Mouse (Mus musculus) midbrain, embryonic 15.5 days (tissue): ENCODE measurements around the gene Igdcc4. TPM values are rescaled to one million over a fixed set of nuclear protein-coding genes. Genes with fewer than 3 reads are reported as not detected.

Experiments used
- ATAC-seq: fragments of 200-750 bp; cut with Nextera tagmentation; replicated peaks from 2 replicates; pipeline ENCODE4 v1.8.0; 2017; ENCODE audit warnings: moderate TSS enrichment
- H3K27ac ChIP-seq: fragments of 300-500 bp; sonication (generic); 2 replicates; pipeline ENCODE4 v1.5.1; 2015; ENCODE audit warnings: mild to moderate bottlenecking, inconsistent platforms
- H3K27me3 ChIP-seq: fragments of 300-500 bp; sonication (generic); replicated peaks from 2 replicates; pipeline ENCODE4 v1.6.1; 2015; ENCODE audit warnings: inconsistent platforms
- H3K36me3 ChIP-seq: fragments of 300-500 bp; sonication (generic); replicated peaks from 2 replicates; pipeline ENCODE4 v1.6.1; 2015; ENCODE audit warnings: inconsistent platforms
- H3K4me1 ChIP-seq: fragments of 300-500 bp; sonication (generic); 2 replicates; pipeline ENCODE4 v1.6.1; 2015; ENCODE audit warnings: inconsistent platforms
- H3K4me2 ChIP-seq: fragments of 300-500 bp; sonication (generic); 2 replicates; pipeline ENCODE4 v1.6.1; 2015; ENCODE audit warnings: inconsistent platforms, mild to moderate bottlenecking, moderate library complexity
- H3K4me3 ChIP-seq: fragments of 300-500 bp; sonication (generic); 2 replicates; pipeline ENCODE4 v1.5.1; 2015; ENCODE audit warnings: mild to moderate bottlenecking, inconsistent platforms
- H3K9ac ChIP-seq: fragments of 300-500 bp; sonication (generic); 2 replicates; pipeline ENCODE4 v1.6.1; 2015; ENCODE audit warnings: mild to moderate bottlenecking, inconsistent platforms
- H3K9me3 ChIP-seq: fragments of 300-500 bp; sonication (generic); 2 replicates; pipeline ENCODE4 v1.6.1; 2016; ENCODE audit warnings: inconsistent platforms
- whole genome bisulfite sequencing: fragments of 180-500 bp; shearing (Covaris S2); methylation state at CpG from one replicate; pipeline ENCODE4 v1.1.7; 2015; ENCODE audit warnings: mixed read lengths; 5-methylcytosine and 5-hydroxymethylcytosine counted together
- polyA plus RNA-seq: library from polyadenylated mRNA; unstranded; fragments of >200 nt; fragmentation: Nextera tagmentation; extraction: Ambion mirVana; gene quantifications from 2 replicates; pipeline ENCODE4 v1.2.1, GENCODE M21; 2015

The Igdcc4 gene
- polyA plus RNA-seq, 1 experiment from 2014 or later: 16.8 TPM

- H3K36me3 ChIP-seq: no peaks in the 10 kb centered on the region
- H3K4me1 ChIP-seq: peaks cover 36% of the 10 kb centered on the region
- H3K4me3 ChIP-seq: peak overlapping the region; percentile 87
- under 1% methylated on average over 8 of the region's 8 CpGs for WGBS
- H3K9me3 ChIP-seq: no peaks in the 10 kb centered on the region
- peak overlapping the region; percentile 94 for H3K4me2 ChIP-seq
- H3K9ac ChIP-seq: peak overlapping the region; percentile 94
- peak overlapping the region; percentile 96; the same call in 1 of the 2 replicates for H3K27ac ChIP-seq
- no peaks in the 10 kb centered on the region for H3K27me3 ChIP-seq
- no peak for ATAC-seq
Measured at GRCm38 (mm10) chr9:65142399-65142798, 41.1 kb downstream of the Igdcc4 start.

DNA sequence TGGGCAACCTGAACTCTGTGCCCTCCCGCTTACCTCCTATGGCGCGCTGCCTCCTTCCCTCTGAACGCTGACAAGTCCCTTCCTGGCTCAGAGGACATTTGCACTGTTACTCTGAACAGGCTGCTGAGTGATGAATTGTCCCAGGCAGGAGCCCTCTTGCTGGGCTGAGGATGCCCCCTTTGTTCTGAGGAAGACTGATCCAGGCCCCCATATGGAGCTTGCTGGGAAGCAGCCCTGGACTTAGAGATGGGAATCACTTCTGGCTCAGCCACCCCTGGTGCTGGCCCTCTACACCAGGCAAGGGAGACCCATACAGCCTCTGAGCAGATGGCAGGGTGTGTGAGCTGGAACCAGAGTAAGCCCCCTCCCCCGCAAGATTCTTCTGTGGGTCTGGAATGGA, 44.7 kb downstream of the Igdcc4 start:
- WGBS: 49% methylated on average over 5 of the region's 5 CpGs
- no peaks in the 10 kb centered on the region for H3K9me3 ChIP-seq
- peaks cover 33% of the 10 kb centered on the region for H3K4me1 ChIP-seq
- H3K27ac ChIP-seq: 0 out of 2 replicates have a peak overlapping the region, but pooled peaks have one; percentile 21
- no peak for ATAC-seq
- H3K36me3 ChIP-seq: no peaks in the 10 kb centered on the region
- no peak overlapping the region for H3K4me2 ChIP-seq
- no peaks in the 10 kb centered on the region for H3K27me3 ChIP-seq
- H3K9ac ChIP-seq: no peak overlapping the region
- H3K4me3 ChIP-seq: no peak overlapping the region

GRCm38 (mm10) chr9:65148507-65148906, 47.2 kb downstream of the Igdcc4 start:
- Histone ChIP-seq H3K9ac (no peak overlapping the region), H3K27ac (no peak overlapping the region), H3K27me3 (no peaks in the 10 kb centered on the region), H3K36me3 (no peaks in the 10 kb centered on the region), H3K4me1 (peaks cover 28% of the 10 kb centered on the region), H3K4me2 (no peak overlapping the region), H3K4me3 (no peak overlapping the region), H3K9me3 (no peaks in the 10 kb centered on the region)
- no peak for ATAC-seq
- WGBS: 80% methylated on average over 7 of the region's 7 CpGs

DNA sequence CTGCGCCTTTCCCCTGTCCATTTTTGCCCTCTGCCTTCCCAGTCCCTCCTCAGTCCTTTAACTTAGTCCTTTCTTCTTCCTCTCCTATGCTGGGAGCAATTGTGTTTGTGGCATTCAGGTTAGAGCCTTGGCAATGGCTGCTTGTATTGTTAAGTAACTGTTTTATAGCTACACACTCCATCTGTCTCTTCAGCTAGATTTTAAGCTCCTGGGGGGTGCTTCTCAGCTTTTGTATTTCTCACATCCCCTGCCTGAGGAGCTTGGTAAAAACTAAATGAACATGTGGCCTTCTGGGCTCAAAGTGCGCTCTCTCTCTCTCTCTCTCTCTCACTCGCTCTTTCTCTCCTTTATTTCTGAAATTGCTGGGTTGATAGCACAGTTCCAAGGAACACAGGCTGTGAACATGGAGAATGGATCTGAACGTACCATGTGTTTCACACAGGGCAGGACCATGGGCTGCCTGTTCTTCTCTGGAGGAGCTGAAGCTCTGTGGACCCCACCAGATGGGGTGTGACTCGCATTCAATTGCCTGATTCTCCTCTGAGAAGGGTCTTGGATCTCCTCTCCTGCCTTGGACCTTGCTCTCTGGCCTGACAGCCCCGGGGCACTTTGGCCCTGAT, 51.5 kb downstream of the Igdcc4 start:
- ATAC-seq: peak; percentile 55; the same call in 1 of the 2 replicates
- peaks cover 41% of the 10 kb centered on the region for H3K4me1 ChIP-seq
- 20% methylated on average over 6 of the region's 6 CpGs for WGBS

DNA sequence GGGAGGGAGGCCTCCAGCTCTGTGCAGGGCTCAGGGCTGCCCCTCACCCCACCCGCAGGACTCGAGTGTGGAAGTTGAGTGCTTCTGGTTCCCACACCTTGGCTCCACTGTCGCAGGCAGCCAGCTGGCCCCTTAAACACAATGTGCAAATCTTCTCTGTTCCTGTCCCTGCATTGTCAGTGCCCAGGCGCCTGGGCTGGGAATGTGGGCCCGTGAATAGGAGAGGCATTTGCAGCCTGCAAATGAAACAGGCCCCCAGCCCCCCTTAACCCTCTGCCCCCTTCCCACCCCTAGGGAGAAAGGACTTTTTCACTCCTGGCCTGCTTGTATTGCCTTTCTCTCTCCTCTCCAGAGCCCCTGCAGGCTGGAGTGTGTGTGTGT, 52.0 kb downstream of the Igdcc4 start:
- Histone ChIP-seq H3K27me3 (no peaks in the 10 kb centered on the region), H3K36me3 (no peaks in the 10 kb centered on the region; the same call in 1 of the 2 replicates), H3K4me1 (peaks cover 39% of the 10 kb centered on the region), H3K9me3 (no peaks in the 10 kb centered on the region), H3K4me2 (no peak overlapping the region), H3K9ac (no peak overlapping the region), H3K4me3 (no peak overlapping the region), H3K27ac (peak overlapping the region; percentile 75)
- 3% methylated on average over 5 of the region's 5 CpGs for WGBS
- ATAC-seq: peak; percentile 72

More for the DNA sequence above, 51.5 kb downstream of the Igdcc4 start:
- H3K9me3 ChIP-seq: no peaks in the 10 kb centered on the region
- H3K4me2 ChIP-seq: no peak overlapping the region
- peak overlapping the region; percentile 75 for H3K27ac ChIP-seq
- H3K36me3 ChIP-seq: no peaks in the 10 kb centered on the region; the same call in 1 of the 2 replicates
- H3K4me3 ChIP-seq: no peak overlapping the region
- no peaks in the 10 kb centered on the region for H3K27me3 ChIP-seq
- no peak overlapping the region for H3K9ac ChIP-seq

GRCm38 (mm10) chr9:65154692-65155455, 53.6 kb downstream of the Igdcc4 start:
- WGBS: 75% methylated on average over 9 of the region's 9 CpGs
- Histone ChIP-seq H3K4me1 (peaks cover 43% of the 10 kb centered on the region), H3K27ac (0 out of 2 replicates have a peak overlapping the region, but pooled peaks have one; percentile 6), H3K4me3 (no peak overlapping the region), H3K9ac (no peak overlapping the region), H3K27me3 (no peaks in the 10 kb centered on the region), H3K4me2 (no peak overlapping the region), H3K36me3 (no peaks in the 10 kb centered on the region; the same call in 1 of the 2 replicates), H3K9me3 (no peaks in the 10 kb centered on the region)
- ATAC-seq: no peak

DNA sequence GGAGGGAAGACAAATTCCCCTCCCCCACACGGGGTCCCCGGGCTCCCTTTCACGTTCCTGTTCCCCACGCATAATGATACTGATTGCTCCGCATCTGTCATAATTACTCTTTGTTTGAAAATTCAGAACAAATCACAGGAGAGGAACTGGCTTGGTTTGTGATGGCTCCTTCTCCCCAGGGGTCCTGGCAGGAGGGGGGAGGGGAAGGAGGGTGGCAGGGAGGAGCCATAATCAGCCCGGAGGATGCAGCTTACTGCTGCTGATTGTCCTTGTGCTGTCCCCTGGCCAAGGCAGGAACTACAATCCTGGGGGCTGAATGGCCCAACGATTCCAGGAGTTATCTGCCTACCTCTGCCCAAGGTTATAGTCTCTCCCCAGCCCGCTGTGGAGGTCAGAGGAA, 55.3 kb downstream of the Igdcc4 start:
- Histone ChIP-seq H3K9me3 (no peaks in the 10 kb centered on the region), H3K36me3 (no peaks in the 10 kb centered on the region; the same call in 1 of the 2 replicates), H3K27ac (peak overlapping the region; percentile 56), H3K4me2 (peak overlapping the region; percentile 24), H3K4me1 (peaks cover 56% of the 10 kb centered on the region), H3K4me3 (no peak overlapping the region), H3K27me3 (no peaks in the 10 kb centered on the region), H3K9ac (no peak overlapping the region; the same call in 1 of the 2 replicates)
- WGBS: 5% methylated on average over 8 of the region's 8 CpGs
- ATAC-seq: 0 out of 2 replicates have a peak, but pooled peaks have one; percentile 43

DNA sequence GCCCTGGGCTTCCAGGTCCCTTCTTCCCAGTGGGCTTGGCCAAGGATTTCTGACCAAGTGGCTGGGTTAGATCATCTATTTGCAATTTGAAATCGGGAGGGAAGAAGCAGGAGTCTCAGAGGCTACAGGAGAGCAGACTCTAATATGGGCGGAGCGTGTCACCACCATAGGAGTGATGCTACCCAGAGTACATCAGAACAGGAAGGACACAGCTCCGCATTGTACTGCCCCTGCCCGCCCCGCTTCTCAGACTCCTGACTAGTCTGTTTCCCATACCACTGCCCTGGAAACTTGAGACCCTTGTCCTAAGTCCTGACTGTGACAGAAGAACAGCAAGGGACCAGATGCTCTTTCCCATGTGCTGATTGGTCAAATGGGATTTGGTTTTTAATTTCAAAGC, 56.3 kb downstream of the Igdcc4 start:
- H3K27ac ChIP-seq: no peak overlapping the region
- peaks cover 64% of the 10 kb centered on the region for H3K4me1 ChIP-seq
- no peak for ATAC-seq
- H3K9ac ChIP-seq: no peak overlapping the region
- no peaks in the 10 kb centered on the region for H3K27me3 ChIP-seq
- no peaks in the 10 kb centered on the region for H3K9me3 ChIP-seq
- H3K36me3 ChIP-seq: no peaks in the 10 kb centered on the region; the same call in 1 of the 2 replicates
- WGBS: 49% methylated on average over 6 of the region's 6 CpGs
- H3K4me3 ChIP-seq: no peak overlapping the region
- H3K4me2 ChIP-seq: no peak overlapping the region

DNA sequence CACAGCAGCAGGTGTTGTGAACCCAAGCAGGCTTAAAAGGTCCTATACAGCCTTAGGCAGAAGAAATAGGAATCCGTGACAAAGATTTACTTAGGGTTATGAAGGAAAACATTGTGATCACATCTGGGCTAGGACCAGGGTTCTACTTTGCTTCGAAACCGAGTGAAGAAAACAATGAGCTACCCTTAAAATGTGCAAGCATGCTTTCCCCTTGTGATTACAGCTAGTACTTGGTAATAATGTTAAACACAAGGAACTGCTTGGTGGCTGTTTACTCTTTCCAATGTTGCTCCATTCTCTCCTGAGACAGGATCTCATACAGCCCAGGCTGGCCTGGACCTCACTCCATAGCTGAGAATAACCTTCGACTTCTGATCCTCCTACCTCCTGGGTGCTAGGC, 59.9 kb downstream of the Igdcc4 start:
- no peak overlapping the region for H3K9ac ChIP-seq
- no peak overlapping the region for H3K27ac ChIP-seq
- peaks cover 52% of the 10 kb centered on the region for H3K4me1 ChIP-seq
- H3K36me3 ChIP-seq: no peaks in the 10 kb centered on the region
- no peaks in the 10 kb centered on the region for H3K9me3 ChIP-seq
- no peak overlapping the region for H3K4me3 ChIP-seq
- ATAC-seq: no peak
- no peaks in the 10 kb centered on the region for H3K27me3 ChIP-seq
- no peak overlapping the region for H3K4me2 ChIP-seq
- WGBS: 18% methylated on average over 4 of the region's 4 CpGs

DNA sequence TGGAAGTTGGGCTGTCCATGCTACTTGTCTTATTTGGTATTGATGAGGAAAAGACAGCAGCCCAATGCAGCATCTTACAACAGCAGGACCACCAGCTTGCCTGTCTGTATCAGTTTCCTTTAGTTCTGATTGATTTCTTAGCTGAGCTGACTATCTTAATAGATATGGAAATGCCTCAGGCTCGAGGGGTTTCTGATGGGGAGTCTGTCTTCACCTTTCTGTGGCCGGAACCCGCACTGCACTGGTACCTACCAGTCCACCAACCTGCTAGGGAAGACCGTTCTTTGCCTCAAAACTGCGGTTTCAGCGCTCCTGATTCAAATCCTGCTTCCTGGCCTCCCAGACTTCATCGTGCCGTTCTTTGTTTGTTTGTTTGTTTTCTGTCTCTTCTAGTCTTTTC, 60.6 kb downstream of the Igdcc4 start:
- Histone ChIP-seq H3K9ac (no peak overlapping the region), H3K36me3 (no peaks in the 10 kb centered on the region), H3K4me2 (peak overlapping the region; percentile 77), H3K27ac (peak overlapping the region; percentile 81), H3K9me3 (no peaks in the 10 kb centered on the region), H3K4me1 (peaks cover 45% of the 10 kb centered on the region), H3K4me3 (peak overlapping the region; percentile 43; the same call in 1 of the 2 replicates), H3K27me3 (no peaks in the 10 kb centered on the region)
- ATAC-seq: no peak
- 11% methylated on average over 8 of the region's 8 CpGs for WGBS

GRCm38 (mm10) chr9:65162711-65163639, 61.7 kb downstream of the Igdcc4 start:
- WGBS: under 1% methylated on average over 61 of the region's 69 CpGs
- H3K36me3 ChIP-seq: no peaks in the 10 kb centered on the region
- ATAC-seq: peak; percentile 88
- H3K4me1 ChIP-seq: peaks cover 35% of the 10 kb centered on the region
- peak overlapping the region; percentile 81 for H3K27ac ChIP-seq
- H3K4me2 ChIP-seq: peak overlapping the region; percentile 77
- no peaks in the 10 kb centered on the region for H3K27me3 ChIP-seq
- peak overlapping the region; percentile 59 for H3K9ac ChIP-seq
- peak overlapping the region; percentile 43 for H3K4me3 ChIP-seq
- no peaks in the 10 kb centered on the region for H3K9me3 ChIP-seq

DNA sequence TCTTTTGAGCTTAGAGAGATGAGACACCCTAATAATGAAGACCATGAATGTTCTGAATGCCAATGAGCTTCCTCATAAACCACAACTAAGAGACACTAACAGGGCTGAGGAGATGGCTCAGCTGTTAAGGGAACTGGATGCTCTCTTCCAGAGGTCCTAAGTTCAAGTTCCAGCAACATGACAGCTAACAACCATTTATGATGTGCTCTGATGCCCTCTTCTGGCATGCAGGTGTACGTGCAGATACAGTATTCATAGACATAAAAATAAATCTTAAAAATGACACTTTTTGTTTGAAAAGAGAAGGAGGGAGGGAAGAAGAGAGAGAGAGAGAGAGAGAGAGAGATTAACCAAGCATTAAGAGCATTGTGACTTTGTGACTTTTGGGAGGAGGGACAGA, 63.6 kb downstream of the Igdcc4 start:
- 13% methylated on average over 1 of the region's 1 CpGs for WGBS
- H3K4me1 ChIP-seq: peaks cover 36% of the 10 kb centered on the region

More for the DNA sequence above, 63.6 kb downstream of the Igdcc4 start:
- no peaks in the 10 kb centered on the region for H3K36me3 ChIP-seq
- no peaks in the 10 kb centered on the region for H3K27me3 ChIP-seq
- H3K9ac ChIP-seq: no peak overlapping the region
- H3K27ac ChIP-seq: no peak overlapping the region
- no peaks in the 10 kb centered on the region for H3K9me3 ChIP-seq
- H3K4me2 ChIP-seq: no peak overlapping the region
- no peak for ATAC-seq
- H3K4me3 ChIP-seq: no peak overlapping the region
